Mouse (Mus musculus) G1E (cell line): Measurements from ENCODE around the gene Lrrc45. TPM values are rescaled to one million over a fixed set of nuclear protein-coding genes. Genes with fewer than 3 reads are reported as not detected.

ENCODE experiments used
- ATAC-seq: 2 replicates; pipeline ENCODE4 v1.8.0; 2016; ENCODE audit warnings: mild to moderate bottlenecking; ENCODE audit not compliant: insufficient number of reproducible peaks, poor library complexity, low FRiP score, severe bottlenecking; ENCODE audit errors: extremely low read depth
- DNase-seq: peaks from one replicate; pipeline ENCODE4 v3.0.0; 2012; ENCODE audit warnings: low spot score
- H3K27me3 ChIP-seq: 2 replicates; pipeline ENCODE4 v1.6.1; 2012; ENCODE audit warnings: mild to moderate bottlenecking, low read length, inconsistent platforms; ENCODE audit not compliant: insufficient read depth
- H3K36me3 ChIP-seq: replicated peaks from 2 replicates; pipeline ENCODE3; 2012; ENCODE audit warnings: mild to moderate bottlenecking, inconsistent platforms
- H3K4me1 ChIP-seq: 2 replicates; pipeline ENCODE4 v1.6.1; 2012; ENCODE audit warnings: low read depth, low read length, inconsistent platforms, mixed read lengths; ENCODE audit not compliant: insufficient read depth
- H3K4me3 ChIP-seq: 2 replicates; pipeline ENCODE4 v1.5.1; 2012; ENCODE audit warnings: low read depth, mild to moderate bottlenecking, inconsistent platforms, low read length, moderate library complexity, mixed read lengths
- H3K9me3 ChIP-seq: replicated peaks from 2 replicates; pipeline ENCODE4 v1.6.1; 2012; ENCODE audit warnings: inconsistent platforms
- CTCF ChIP-seq: IDR thresholded peaks from 2 replicates; pipeline ENCODE4 v1.5.1; 2012; ENCODE audit warnings: low read depth, low read length, inconsistent platforms, mixed read lengths
- GATA1 ChIP-seq: IDR thresholded peaks from 2 replicates; pipeline ENCODE4 v1.6.1; 2012; ENCODE audit warnings: borderline replicate concordance, low read length, inconsistent platforms, mixed read lengths
- GATA2 ChIP-seq: IDR thresholded peaks from 2 replicates; pipeline ENCODE4 v1.6.1; 2012; ENCODE audit warnings: low read depth, low read length, inconsistent platforms, borderline replicate concordance
- POLR2AphosphoS5 ChIP-seq: IDR thresholded peaks from 2 replicates; pipeline ENCODE4 v1.6.1; 2012; ENCODE audit warnings: low read depth, low read length, inconsistent platforms; ENCODE audit not compliant: insufficient replicate concordance
- TAL1 ChIP-seq: conservative IDR thresholded peaks from 2 replicates; pipeline ENCODE4 v1.6.1; 2012; ENCODE audit warnings: low read depth, low read length, inconsistent platforms, mixed read lengths
- polyA plus RNA-seq: library from polyadenylated mRNA; stranded (reverse); fragments of >175 nt; gene quantifications from 2 replicates; pipeline ENCODE4 v1.2.3, GENCODE M21; 2012
- total RNA-seq, 2 experiments: library from RNA; stranded (forward) in 1 of 2; stranded (reverse) in 1 of 2; fragments of 200-1000 nt in 1 of 2; fragments of >200 nt in 1 of 2; fragmentation: Nextera tagmentation in 1 of 2; gene quantifications; 2 replicates each; pipeline ENCODE4 v1.2.3; 2014 to 2017

Gene Lrrc45
- total and polyA plus RNA-seq, 3 experiments, result 12.1 to 23.3 (median 20.0) TPM

DNA sequence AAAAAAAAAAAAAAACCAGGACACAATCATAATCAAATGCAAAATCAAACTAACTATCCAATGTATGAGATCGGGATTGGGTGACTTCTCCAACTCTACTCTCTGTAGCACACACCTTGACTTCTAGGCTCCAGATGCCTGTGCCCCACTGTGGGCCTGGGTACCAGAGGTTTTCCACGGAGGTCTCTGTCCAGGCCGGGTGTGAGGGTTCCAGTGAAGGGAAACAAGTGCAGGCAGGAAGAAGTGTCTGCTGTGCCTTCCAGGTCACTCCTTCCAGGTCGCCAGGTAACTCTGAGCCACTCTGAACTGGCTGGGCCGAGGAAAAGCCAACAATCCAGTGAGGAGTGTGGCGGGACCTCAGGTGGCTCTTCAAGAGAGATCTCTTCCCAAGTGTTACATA lies 22.7 kb downstream of the Lrrc45 start:
- Histone ChIP-seq H3K9me3 (peaks cover 2% of the 10 kb centered on the region; the same call in 1 of the 2 replicates), H3K4me1 (no peaks in the 10 kb centered on the region), H3K4me3 (no peak overlapping the region), H3K27me3 (peaks cover 33% of the 10 kb centered on the region), H3K36me3 (no peaks in the 10 kb centered on the region)
- no peak for TF ChIP-seq GATA2
- TF ChIP-seq GATA1, result no peak
- TF ChIP-seq CTCF, result no peak
- TF ChIP-seq POLR2AphosphoS5, result no peak
- no peak for TF ChIP-seq TAL1
- ATAC-seq (no peak), DNase-seq (no peak)

GRCm38 (mm10) chr11:120740981-120741380 lies 27.3 kb downstream of the Lrrc45 start:
- no peak for TF ChIP-seq GATA2
- no peak for TF ChIP-seq GATA1
- TF ChIP-seq TAL1, result no peak
- no peak for TF ChIP-seq CTCF
- no peak for TF ChIP-seq POLR2AphosphoS5
- peaks cover 16% of the 10 kb centered on the region for H3K27me3 ChIP-seq

GRCm38 (mm10) chr11:120744121-120744701 lies 30.5 kb downstream of the Lrrc45 start:
- H3K27me3 ChIP-seq, result peaks cover 12% of the 10 kb centered on the region
- H3K4me3 ChIP-seq, result no peak overlapping the region
- DNase-seq, result no peak
- no peak for ATAC-seq
- no peaks in the 10 kb centered on the region for H3K4me1 ChIP-seq
- no peaks in the 10 kb centered on the region for H3K36me3 ChIP-seq
- no peaks in the 10 kb centered on the region for H3K9me3 ChIP-seq
- TF ChIP-seq CTCF, result no peak

More at GRCm38 (mm10) chr11:120740981-120741380, 27.3 kb downstream of the Lrrc45 start:
- Histone ChIP-seq H3K4me3 (no peak overlapping the region), H3K36me3 (no peaks in the 10 kb centered on the region), H3K9me3 (no peaks in the 10 kb centered on the region), H3K4me1 (no peaks in the 10 kb centered on the region)
- DNase-seq (no peak), ATAC-seq (no peak)

DNA sequence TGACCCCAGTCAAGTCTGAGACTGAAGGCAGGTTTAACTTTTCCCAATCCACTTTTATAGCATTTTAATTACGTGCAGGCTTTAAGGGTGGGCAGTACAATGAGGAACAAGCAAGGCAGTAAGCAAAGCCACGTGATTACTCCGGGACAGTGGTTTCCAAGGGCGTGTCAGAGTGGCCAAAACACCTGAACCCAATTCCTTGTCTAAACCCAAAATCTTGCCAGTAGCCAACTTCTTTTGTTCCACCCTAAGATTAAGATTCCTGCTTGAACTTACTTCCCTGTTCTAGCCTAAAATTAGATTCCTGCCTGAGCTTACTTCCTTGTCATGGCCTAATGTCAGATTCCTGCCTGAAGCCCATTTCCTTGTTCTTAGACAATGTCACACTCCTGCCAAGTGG lies 34.2 kb downstream of the Lrrc45 start:
- no peak for ATAC-seq
- DNase-seq, result no peak

GRCm38 (mm10) chr11:120749430-120749829 lies 35.7 kb downstream of the Lrrc45 start:
- peak; percentile 38 for DNase-seq

More for the DNA sequence above, 34.2 kb downstream of the Lrrc45 start:
- TF ChIP-seq GATA2 (no peak), GATA1 (no peak), CTCF (no peak), TAL1 (no peak), POLR2AphosphoS5 (no peak)
- no peaks in the 10 kb centered on the region for H3K36me3 ChIP-seq
- no peak overlapping the region for H3K4me3 ChIP-seq
- H3K4me1 ChIP-seq, result no peaks in the 10 kb centered on the region
- peaks cover 13% of the 10 kb centered on the region; the same call in 1 of the 2 replicates for H3K27me3 ChIP-seq
- H3K9me3 ChIP-seq, result no peaks in the 10 kb centered on the region

DNA sequence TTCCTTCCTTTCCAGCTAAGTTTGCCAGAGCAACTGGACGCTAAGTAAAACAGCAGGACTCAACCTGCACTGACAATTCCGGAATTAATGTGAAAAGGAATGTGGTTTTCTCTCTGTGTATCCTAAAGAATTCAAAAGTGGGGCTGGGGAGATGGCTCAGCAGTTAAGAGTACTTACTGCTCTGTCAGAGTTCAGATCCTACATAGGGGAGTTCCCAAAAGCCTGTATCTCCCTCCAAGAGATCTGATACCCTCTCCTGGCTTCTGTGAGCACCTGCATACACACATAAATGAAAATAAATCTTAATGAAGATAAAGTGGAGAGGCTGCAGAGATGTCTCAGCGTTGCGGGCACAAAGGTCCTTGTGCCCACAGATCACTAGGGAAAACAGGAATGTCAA lies 37.9 kb downstream of the Lrrc45 start:
- peaks cover 9% of the 10 kb centered on the region; the same call in 1 of the 2 replicates for H3K27me3 ChIP-seq
- TF ChIP-seq GATA2 (no peak), TAL1 (no peak), POLR2AphosphoS5 (no peak), GATA1 (no peak), CTCF (no peak)
- ATAC-seq (no peak), DNase-seq (no peak)
- no peaks in the 10 kb centered on the region for H3K36me3 ChIP-seq
- H3K9me3 ChIP-seq, result peaks cover 5% of the 10 kb centered on the region
- H3K4me3 ChIP-seq, result no peak overlapping the region
- H3K4me1 ChIP-seq, result no peaks in the 10 kb centered on the region

More at GRCm38 (mm10) chr11:120749430-120749829, 35.7 kb downstream of the Lrrc45 start:
- H3K36me3 ChIP-seq, result no peaks in the 10 kb centered on the region
- no peaks in the 10 kb centered on the region for H3K9me3 ChIP-seq
- H3K27me3 ChIP-seq, result peaks cover 12% of the 10 kb centered on the region; the same call in 1 of the 2 replicates
- TF ChIP-seq CTCF, result peak; percentile 45
- no peak for TF ChIP-seq GATA2
- no peaks in the 10 kb centered on the region for H3K4me1 ChIP-seq
- H3K4me3 ChIP-seq, result no peak overlapping the region
- ATAC-seq, result no peak

DNA sequence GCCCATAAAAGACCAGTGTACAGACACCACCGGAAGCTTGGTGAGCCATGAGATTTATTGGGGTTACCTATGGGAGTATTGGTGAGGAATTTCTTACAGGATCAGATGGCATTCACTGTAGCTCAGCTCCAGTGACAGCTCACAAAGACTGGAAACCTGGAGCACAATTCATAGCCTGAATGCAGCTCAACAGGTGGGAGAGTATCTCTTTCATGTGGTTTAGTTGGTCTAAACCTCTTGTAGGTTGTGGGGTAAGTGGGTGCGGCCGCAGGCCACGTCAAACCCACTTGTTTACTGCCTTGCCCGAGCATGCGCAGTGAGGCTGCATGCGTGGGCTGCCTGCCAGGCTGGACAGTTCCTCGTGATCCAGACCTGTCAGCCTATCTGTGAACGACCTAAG lies 46.5 kb downstream of the Lrrc45 start:
- H3K4me1 ChIP-seq, result no peaks in the 10 kb centered on the region
- TF ChIP-seq POLR2AphosphoS5 (no peak), CTCF (no peak), GATA1 (no peak), TAL1 (no peak), GATA2 (no peak)
- H3K36me3 ChIP-seq, result no peaks in the 10 kb centered on the region
- DNase-seq, result no peak
- H3K27me3 ChIP-seq, result peaks cover 14% of the 10 kb centered on the region
- no peak overlapping the region for H3K4me3 ChIP-seq
- H3K9me3 ChIP-seq, result peaks cover 47% of the 10 kb centered on the region
- no peak for ATAC-seq
